Mouse (Mus musculus) forebrain, embryonic 10.5 days (tissue): ENCODE results near the gene Hamp. TPM values are rescaled to one million over a fixed set of nuclear protein-coding genes. Genes with fewer than 3 reads are reported as not detected.

Experiments
- DNase-seq: peaks from one replicate; pipeline ENCODE4 v3.0.0-alpha.2; 2017; ENCODE audit warnings: low spot score; ENCODE audit errors: extremely low spot score
- H3K27ac ChIP-seq: fragments of 300-500 bp; sonication (generic); 2 replicates; pipeline ENCODE4 v1.5.1; 2016; ENCODE audit warnings: mild to moderate bottlenecking
- H3K27me3 ChIP-seq: fragments of 300-500 bp; sonication (generic); 2 replicates; pipeline ENCODE4 v1.6.1; 2016; ENCODE audit warnings: mild to moderate bottlenecking; ENCODE audit not compliant: poor library complexity, severe bottlenecking
- H3K36me3 ChIP-seq: fragments of 300-500 bp; sonication (generic); replicated peaks from 2 replicates; pipeline ENCODE4 v1.6.1; 2016; ENCODE audit warnings: mild to moderate bottlenecking, moderate library complexity
- H3K4me1 ChIP-seq: fragments of 300-500 bp; sonication (generic); 2 replicates; pipeline ENCODE4 v1.6.1; 2016
- H3K4me3 ChIP-seq: fragments of 300-500 bp; sonication (generic); 2 replicates; pipeline ENCODE4 v1.5.1; 2016; ENCODE audit warnings: mild to moderate bottlenecking, moderate library complexity
- H3K9me3 ChIP-seq: fragments of 300-500 bp; sonication (generic); 2 replicates; pipeline ENCODE4 v1.6.1; 2016; ENCODE audit warnings: mild to moderate bottlenecking, moderate library complexity
- WGBS: fragments of 180-500 bp; shearing (Covaris S2); methylation state at CpG from one replicate; pipeline ENCODE4 v1.1.7; 2016; 5-methylcytosine and 5-hydroxymethylcytosine counted together
- polyA plus RNA-seq: library from polyadenylated mRNA; unstranded; fragments of >200 nt; fragmentation: Nextera tagmentation; extraction: Ambion mirVana; gene quantifications from 2 replicates; pipeline ENCODE4 v1.2.1, GENCODE M21; 2016

Hamp gene
- not detected in 2 replicates for polyA plus RNA-seq

DNA sequence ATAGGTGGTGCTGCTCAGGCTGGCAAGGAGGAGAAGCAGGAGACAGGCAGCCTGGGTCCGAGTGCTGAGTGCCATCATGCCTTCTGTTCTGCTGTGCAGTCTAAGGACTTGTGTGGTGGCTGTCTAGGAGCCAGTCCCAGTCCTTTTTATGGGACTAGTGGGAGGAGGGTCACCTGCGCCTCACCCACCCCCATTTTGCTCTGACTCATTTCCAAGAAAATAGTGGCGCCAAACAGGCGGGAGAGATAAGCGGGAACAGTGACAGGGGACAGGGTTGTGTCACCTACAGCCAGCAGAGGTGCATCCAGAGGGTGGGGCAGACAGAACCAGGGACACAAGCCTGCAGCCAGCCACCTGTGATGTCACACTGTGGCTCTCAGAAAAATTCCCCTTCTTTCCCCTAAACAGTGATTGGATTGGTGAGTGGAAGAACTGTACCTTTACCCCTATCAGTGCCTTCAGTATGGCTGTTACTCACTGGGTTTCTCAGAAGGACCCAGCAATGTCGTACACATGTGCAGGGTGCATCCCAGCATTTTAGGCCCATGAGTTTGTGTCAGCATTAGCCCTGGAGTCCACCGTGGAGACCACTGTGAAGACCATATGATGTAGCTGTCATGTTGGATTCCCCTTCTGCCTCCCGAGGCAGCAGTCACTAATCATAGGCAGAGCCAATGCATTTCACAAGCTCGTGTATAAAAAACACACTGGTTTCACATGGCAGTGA lies at the start of gene Hamp:
Gene Hamp, minus strand, starts transcription at position 124 of the 727 bp plus-strand sequence.
- Histone ChIP-seq H3K4me3 (no peak within 1 kb of the TSS), H3K27ac (no peak within 1 kb of the TSS), H3K36me3 (peaks cover 30% of the 10 kb centered on the region), H3K4me1 (no peaks in the 10 kb centered on the region), H3K9me3 (no peaks in the 10 kb centered on the region), H3K27me3 (no peaks in the 10 kb centered on the region)
- WGBS, result 78% methylated on average over 9 of the region's 9 CpGs
- no peak for DNase-seq

DNA sequence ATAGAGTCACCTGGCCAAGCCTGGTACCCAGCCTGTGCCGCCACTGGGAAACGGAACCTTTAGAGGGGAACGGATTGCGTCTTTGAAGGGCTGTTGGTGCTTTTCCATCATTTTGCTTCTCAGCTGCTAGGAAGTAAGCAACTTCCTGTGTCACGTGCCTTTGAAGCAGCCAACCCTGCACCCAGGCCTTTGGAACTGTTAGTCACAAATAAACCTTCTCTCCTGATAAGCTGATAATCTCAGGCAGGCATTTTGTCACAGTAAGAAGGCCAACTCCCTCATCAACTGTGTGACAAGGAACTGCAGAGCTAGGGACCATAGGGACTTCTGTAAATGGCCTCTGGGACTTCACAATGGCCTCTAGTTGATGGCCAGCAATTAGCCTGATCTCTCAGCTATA lies 48.3 kb upstream of the Hamp start:
- no peaks in the 10 kb centered on the region for H3K27me3 ChIP-seq
- 85% methylated on average over 5 of the region's 5 CpGs for WGBS
- H3K36me3 ChIP-seq, result no peaks in the 10 kb centered on the region
- no peak overlapping the region for H3K27ac ChIP-seq
- H3K4me3 ChIP-seq, result no peak overlapping the region
- DNase-seq, result no peak
- no peaks in the 10 kb centered on the region for H3K4me1 ChIP-seq
- peaks cover 9% of the 10 kb centered on the region for H3K9me3 ChIP-seq

DNA sequence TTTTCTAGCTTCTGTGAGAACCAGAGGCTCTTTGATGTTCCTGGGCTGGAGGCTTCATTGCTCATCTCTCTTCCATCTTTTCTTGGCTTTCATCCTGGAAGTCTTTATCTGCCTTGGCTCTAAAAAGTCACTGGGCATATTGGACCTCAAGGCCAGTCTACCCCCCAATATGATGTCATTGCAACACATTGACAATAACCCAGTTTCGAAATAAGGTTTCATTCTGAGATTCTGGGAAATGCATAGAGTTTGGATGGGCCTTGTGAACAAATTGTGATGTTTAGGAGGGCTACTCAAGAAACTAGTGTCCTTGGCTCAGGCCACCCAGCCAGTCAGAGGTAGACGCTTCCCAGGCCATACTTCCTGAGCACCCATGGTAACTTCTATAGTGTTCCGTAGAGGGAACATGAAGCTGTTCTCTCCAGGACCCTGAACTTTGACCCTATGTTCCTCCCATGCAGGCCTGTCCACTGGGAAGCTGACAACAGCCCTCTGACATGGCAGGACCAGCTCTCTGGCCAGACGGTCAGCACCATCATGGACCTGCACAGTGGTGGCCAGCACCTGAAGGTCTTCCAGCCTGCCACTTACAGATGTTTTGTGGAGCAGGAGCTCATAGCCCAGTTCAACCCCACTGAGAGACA lies 44.8 kb upstream of the Hamp start:
- Histone ChIP-seq H3K27ac (no peak overlapping the region), H3K4me3 (no peak overlapping the region), H3K27me3 (no peaks in the 10 kb centered on the region), H3K36me3 (no peaks in the 10 kb centered on the region), H3K9me3 (no peaks in the 10 kb centered on the region), H3K4me1 (no peaks in the 10 kb centered on the region)
- DNase-seq, result no peak
- WGBS, result 85% methylated on average over 4 of the region's 4 CpGs

DNA sequence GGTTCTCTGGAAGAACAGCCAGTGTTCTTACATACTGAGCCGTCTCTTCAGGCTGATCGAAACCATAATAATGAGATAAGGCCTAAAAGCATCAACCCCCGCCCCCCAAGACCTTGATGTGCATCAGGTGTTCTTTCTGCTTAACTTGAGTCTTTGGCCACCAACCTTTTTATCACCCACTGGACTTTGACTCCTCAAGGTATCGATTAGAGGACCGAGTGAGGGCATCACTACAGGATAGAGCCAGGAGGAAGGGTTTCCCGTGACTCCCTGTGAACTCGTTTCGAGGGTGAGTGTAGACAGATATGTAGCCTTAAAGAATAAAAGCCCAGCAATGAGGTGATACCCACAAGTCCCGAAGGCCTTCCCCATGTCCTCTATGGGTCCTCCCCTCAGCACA lies 41.5 kb upstream of the Hamp start:
- H3K4me1 ChIP-seq, result no peaks in the 10 kb centered on the region
- no peak overlapping the region for H3K27ac ChIP-seq
- no peaks in the 10 kb centered on the region for H3K27me3 ChIP-seq
- H3K4me3 ChIP-seq, result no peak overlapping the region
- H3K36me3 ChIP-seq, result no peaks in the 10 kb centered on the region
- no peak for DNase-seq
- WGBS, result 87% methylated on average over 9 of the region's 9 CpGs
- no peaks in the 10 kb centered on the region for H3K9me3 ChIP-seq

DNA sequence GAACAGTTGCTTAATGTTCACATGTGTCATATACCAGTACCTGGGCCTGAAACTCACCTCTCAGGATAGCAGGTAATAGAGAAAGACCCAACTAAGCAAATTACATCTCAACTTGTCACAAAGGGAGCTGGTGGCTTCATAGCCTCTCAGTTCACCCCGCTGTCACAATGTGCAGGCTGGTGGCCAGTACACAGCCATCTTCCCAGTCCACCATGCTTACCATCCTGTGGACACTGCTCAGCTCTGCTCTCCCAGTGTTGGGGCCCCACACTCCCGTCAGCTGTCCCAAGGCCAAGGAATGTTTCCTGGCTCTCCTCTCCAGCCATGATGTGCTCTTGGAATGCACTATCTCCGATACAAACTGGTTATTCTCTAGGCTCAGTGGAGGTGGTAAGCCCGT lies 37.9 kb upstream of the Hamp start:
- Histone ChIP-seq H3K4me3 (no peak overlapping the region), H3K27ac (no peak overlapping the region), H3K27me3 (no peaks in the 10 kb centered on the region), H3K4me1 (no peaks in the 10 kb centered on the region), H3K9me3 (no peaks in the 10 kb centered on the region), H3K36me3 (no peaks in the 10 kb centered on the region)
- no peak for DNase-seq
- 90% methylated on average over 4 of the region's 4 CpGs for WGBS

DNA sequence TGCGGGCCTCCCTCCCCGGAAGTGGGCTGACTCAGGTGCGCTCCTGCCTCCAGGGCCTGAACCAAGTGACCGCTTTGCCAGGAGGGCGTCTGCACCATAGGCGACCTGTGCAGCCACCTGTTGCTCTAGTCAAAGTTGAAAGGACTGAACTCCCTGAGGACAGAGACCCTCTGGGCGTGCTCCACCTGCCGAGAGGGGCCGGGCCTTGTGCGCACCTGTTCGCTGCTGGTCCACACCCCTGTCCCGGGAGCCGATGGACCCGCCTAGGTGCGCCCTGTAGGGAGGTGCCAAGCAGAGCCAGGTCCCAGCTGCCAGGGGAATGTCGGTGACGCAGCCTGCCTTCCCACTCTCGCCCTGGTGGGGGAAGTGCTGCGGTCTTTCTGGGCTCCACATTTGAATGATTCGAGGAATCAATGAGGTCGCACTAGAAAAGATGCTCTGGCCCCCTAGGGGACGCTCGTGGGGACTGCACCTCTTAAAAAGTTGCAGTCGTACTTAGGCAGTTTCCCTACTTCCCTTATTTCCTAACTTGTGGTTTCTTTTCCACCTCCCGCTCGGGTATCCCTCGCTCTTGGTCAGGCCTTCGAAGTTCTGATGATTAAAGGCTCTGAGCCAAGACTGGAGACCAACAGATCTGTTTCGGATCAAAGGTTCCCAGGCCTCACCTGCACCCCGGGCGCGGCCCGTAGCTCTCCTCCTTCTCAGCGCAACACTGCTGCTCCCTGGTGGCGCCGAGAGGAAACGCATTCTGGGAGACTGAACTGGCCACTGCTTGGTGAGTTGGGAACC lies 29.9 kb upstream of the Hamp start, which contains the start of gene Fam187b:
Gene Fam187b, plus strand, starts transcription at position 290 of the 789 bp plus-strand sequence.
- peak within 1 kb of the TSS; percentile 67 for H3K4me3 ChIP-seq
- WGBS, result under 1% methylated on average over 37 of the region's 37 CpGs
- peaks cover 22% of the 10 kb centered on the region for H3K4me1 ChIP-seq
- peaks cover 23% of the 10 kb centered on the region for H3K27me3 ChIP-seq
- H3K27ac ChIP-seq, result peak within 1 kb of the TSS; percentile 88
- no peaks in the 10 kb centered on the region for H3K9me3 ChIP-seq
- DNase-seq, result peak; percentile 86
- H3K36me3 ChIP-seq, result peaks cover 30% of the 10 kb centered on the region

DNA sequence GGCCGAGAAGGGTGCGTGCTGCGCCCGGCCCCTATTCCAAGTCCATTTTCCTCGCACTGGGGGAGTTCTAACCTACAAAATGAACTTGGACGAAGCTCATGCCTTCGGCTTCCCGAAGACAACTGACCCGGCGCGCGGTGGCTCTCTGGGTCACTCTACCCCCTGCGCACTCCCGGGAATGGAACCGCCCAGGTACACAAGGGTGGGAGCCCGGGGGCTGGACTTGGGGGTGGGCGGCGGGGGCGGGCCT lies 29.3 kb upstream of the Hamp start, which contains the start of gene Lsr:
Gene Lsr, minus strand, starts transcription at position 214 of the 250 bp plus-strand sequence.
- H3K9me3 ChIP-seq, result no peaks in the 10 kb centered on the region
- DNase-seq, result peak; percentile 59
- WGBS, result under 1% methylated on average over 19 of the region's 19 CpGs
- peaks cover 23% of the 10 kb centered on the region for H3K27me3 ChIP-seq
- H3K4me1 ChIP-seq, result peaks cover 22% of the 10 kb centered on the region
- H3K27ac ChIP-seq, result peak within 1 kb of the TSS; percentile 88
- H3K36me3 ChIP-seq, result peaks cover 33% of the 10 kb centered on the region
- peak within 1 kb of the TSS; percentile 67 for H3K4me3 ChIP-seq

DNA sequence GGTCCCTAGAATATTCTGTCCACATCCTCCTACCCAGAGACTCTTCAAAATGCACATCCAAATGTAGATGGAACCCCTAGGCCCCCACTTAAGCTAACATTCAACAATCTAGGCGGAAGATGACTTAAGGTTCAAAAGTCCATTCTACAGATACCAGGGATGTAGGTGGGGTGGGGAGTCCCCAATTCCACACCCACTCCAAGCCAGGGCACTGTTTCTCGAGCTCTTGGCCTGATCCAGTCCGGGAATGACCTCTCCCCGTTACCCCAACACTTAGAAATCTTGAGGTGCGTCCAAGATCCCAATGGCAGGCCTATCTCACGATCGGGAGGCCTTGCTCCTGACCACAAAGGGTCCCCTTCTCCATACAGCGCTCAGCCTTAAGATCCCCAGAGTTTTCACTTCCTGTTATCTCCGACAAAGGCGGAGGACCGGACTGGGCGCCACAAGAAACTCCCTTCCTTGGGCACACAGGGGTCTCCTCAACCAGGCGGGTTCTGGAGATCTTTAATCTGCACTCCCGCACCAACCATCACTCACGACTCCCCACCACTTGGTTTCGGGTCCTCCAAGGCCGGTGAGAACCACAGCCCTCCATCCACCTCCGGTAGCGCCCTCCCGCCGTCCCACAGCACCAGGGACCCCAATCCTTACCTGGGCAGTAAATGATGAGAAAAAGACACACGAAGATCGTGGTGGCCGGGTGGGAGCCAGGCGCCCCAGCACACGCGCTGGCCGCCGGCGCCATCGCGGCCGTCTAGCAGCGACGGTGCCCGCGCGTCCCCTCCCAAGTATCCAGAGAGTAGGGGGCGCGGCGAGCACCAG lies 28.8 kb upstream of the Hamp start:
- Histone ChIP-seq H3K27me3 (peaks cover 23% of the 10 kb centered on the region), H3K36me3 (peaks cover 38% of the 10 kb centered on the region), H3K27ac (peak overlapping the region; percentile 88), H3K9me3 (no peaks in the 10 kb centered on the region), H3K4me1 (peaks cover 22% of the 10 kb centered on the region), H3K4me3 (peak overlapping the region; percentile 67)
- 2% methylated on average over 41 of the region's 41 CpGs for WGBS
- DNase-seq, result peak; percentile 23

DNA sequence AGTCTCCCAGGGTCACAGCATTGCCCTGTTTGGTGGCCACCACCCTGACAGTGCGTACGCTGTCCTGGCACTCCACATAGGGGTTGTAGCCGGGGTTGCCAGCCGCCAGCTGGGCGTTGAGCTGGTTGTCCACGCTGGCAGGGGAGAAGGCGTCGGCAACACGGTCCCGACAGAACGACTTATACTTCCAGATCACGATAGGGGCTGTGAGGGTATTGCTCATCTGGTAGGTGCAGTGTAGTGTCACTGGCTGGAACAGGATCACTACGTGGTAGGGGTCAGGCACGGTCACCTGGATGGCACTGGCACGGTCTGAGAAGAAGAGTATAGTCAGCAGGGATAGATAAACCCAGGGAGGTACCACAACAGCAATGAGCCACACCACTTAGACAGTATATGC lies 28.1 kb upstream of the Hamp start:
- Histone ChIP-seq H3K9me3 (no peaks in the 10 kb centered on the region), H3K36me3 (peaks cover 44% of the 10 kb centered on the region), H3K27ac (no peak overlapping the region), H3K4me1 (peaks cover 27% of the 10 kb centered on the region), H3K27me3 (peaks cover 23% of the 10 kb centered on the region), H3K4me3 (peak overlapping the region; percentile 67)
- WGBS, result 93% methylated on average over 15 of the region's 15 CpGs
- DNase-seq, result no peak

DNA sequence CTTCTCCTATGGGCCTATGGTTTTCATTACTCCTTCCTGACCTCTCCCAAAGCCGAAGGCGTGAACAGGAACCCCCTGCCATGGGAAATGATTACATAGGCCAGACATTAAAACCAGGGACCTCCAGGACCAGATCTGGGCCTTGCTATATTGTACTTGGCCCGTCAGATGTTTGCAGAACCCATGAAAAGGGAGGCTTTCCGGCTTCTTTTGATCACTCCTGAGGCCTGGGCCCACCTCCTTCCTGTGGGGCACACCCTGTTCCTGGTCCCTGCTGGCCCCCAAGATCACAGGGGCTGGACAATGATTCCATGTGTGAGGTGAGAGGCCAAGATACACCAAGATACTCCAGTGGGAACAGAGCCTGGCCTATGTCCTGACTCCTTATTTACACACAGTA lies 25.3 kb upstream of the Hamp start:
- Histone ChIP-seq H3K9me3 (no peaks in the 10 kb centered on the region), H3K36me3 (peaks cover 58% of the 10 kb centered on the region), H3K27me3 (peaks cover 23% of the 10 kb centered on the region), H3K4me1 (peaks cover 31% of the 10 kb centered on the region), H3K4me3 (no peak overlapping the region), H3K27ac (no peak overlapping the region)
- DNase-seq, result no peak
- 88% methylated on average over 4 of the region's 4 CpGs for WGBS

DNA sequence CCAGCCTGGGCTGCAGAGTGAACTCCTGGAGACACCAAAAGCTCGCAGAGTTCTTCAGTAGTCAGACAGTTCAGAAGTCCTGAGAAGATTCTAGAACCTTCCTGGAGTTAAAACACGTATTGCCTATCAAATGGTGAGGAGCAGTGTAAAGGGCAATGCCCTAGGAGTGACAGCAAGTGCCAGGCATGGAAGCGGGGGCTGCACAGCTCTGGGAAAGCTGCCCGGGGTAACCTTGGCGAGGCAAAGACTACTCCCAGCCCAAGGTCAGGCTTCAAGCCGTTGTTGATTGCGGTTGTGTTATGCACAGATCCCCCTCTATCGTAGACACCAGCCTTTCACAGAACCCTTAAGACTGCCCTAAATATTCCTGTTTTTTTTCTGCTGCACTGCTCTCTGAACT lies 24.8 kb upstream of the Hamp start:
- WGBS, result 93% methylated on average over 8 of the region's 8 CpGs
- no peak for DNase-seq
- peaks cover 62% of the 10 kb centered on the region for H3K36me3 ChIP-seq
- no peak overlapping the region for H3K27ac ChIP-seq
- no peaks in the 10 kb centered on the region for H3K9me3 ChIP-seq
- peaks cover 22% of the 10 kb centered on the region for H3K27me3 ChIP-seq
- no peak overlapping the region for H3K4me3 ChIP-seq
- peaks cover 30% of the 10 kb centered on the region for H3K4me1 ChIP-seq

DNA sequence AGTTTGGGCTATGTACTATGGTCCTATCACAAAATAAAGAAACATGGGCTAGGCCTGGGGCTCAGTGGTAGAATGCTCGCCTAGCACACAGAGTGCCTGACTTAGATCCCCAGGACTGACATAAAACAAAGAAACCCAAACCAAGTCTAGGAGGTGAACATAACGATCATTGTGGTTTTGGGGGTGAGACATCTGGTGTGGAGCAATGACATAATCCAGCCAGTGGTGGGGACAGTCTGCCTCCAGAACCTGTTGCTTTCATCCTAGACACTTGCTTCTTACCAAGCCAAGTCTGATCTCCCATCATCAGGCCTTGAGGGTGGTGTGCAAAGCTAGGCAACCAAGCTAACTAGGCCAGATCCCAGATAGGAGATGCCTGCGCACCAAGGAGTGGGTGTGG lies 22.8 kb upstream of the Hamp start:
- peaks cover 10% of the 10 kb centered on the region for H3K4me1 ChIP-seq
- H3K36me3 ChIP-seq, result peaks cover 78% of the 10 kb centered on the region
- no peak overlapping the region for H3K27ac ChIP-seq
- no peak for DNase-seq
- no peaks in the 10 kb centered on the region for H3K9me3 ChIP-seq
- no peak overlapping the region for H3K4me3 ChIP-seq
- 77% methylated on average over 3 of the region's 3 CpGs for WGBS
- peaks cover 3% of the 10 kb centered on the region for H3K27me3 ChIP-seq
